8 mouse cellular contexts compared by ENCODE assay signal in the genomic region with DNA sequence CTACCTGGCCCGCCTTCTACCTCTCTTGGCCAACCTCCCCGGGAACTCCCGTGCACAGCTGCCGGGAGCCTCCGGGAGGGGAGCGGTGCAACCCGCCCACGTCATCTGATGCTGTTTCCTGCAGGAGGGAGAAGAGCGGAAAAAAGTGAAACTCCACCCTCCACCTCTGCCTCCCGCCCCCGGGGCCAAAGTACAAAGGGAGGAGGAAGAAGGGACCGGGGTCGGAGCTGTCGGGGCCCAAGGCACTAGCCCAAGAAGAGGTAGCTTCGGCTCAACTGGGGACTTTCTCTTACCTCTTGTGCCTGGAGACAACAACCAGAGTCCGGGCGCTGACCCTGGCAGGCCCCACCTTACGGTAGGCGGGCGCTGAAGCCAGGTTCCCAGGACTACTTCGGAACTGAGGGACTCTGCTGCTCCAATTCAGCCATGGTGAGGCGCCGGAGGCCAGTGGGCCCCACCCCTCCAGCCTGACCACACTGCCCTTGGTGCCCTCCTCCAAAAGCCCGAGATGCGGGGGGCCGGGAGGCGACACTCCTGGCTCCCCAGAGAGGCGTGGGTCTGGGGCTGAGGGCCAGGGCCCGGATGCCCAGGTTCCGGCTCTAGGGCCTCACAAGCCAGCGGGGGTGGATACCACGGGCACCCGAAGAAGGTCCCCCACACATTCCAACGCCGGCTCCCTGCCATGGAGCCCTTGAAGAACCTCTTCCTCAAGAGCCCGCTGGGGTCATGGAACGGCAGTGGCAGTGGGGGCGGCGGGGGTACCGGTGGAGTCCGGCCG. TPM values are rescaled to one million over a fixed set of nuclear protein-coding genes. Genes with fewer than 3 reads are reported as not detected.
DNase-seq lines count a peak whose midpoint lies in the region; ATAC-seq and TF ChIP-seq lines count a peak whose summit lies in the region.

No protein-coding gene starts in this region.

- H3K9ac ChIP-seq in limb, embryonic 14.5 days (ENCODE audit: low read depth, low read length, severe bottlenecking): peak overlapping the region; percentile 79
- H3K9ac ChIP-seq in midbrain, embryonic 16.5 days (ENCODE audit: low read depth, low read length): peak overlapping the region; percentile 62

- no peak for TF ChIP-seq CTCF in spleen, adult 2 months (IDR thresholded peaks at IDR 0.05; ENCODE audit: extremely low read depth, insufficient read depth, insufficient read length, insufficient replicate concordance)

- DNase-seq in B cell, adult 2 months: peak; percentile 73 to 76
- DNase-seq in brain, adult 2 months (ENCODE audit: low read depth, low spot score): peak; percentile 93
- DNase-seq in heart, adult 9 months (ENCODE audit: low spot score in 2 of 2): peak; percentile 92 to 94
- DNase-seq in kidney, adult 9 months: peak; percentile 97
- peak; percentile 89 for DNase-seq in limb, embryonic 14.5 days (ENCODE audit: low spot score)
- DNase-seq in spleen, adult 2 months (ENCODE audit: low read depth in 1 of 2, low spot score in 2 of 2): peak; percentile 76 to 90

- H3K27ac ChIP-seq in limb, embryonic 14.5 days (replicated peaks; ENCODE audit: low read depth, low read length): peak overlapping the region; percentile 91
- H3K27ac ChIP-seq in midbrain, embryonic 16.5 days (ENCODE audit: low read length): peak overlapping the region; percentile 79
- H3K27ac ChIP-seq in spleen, adult 2 months (ENCODE audit: insufficient read depth, low read length): peak overlapping the region; percentile 95

- TF ChIP-seq POLR2A in limb, embryonic 14.5 days (IDR thresholded peaks at IDR 0.05; ENCODE audit: borderline replicate concordance, extremely low read depth, insufficient read depth, insufficient read length): 0 out of 2 replicates have a peak, but pooled peaks have one; percentile 18
- peak; percentile 44; the same call in 1 of the 2 replicates for TF ChIP-seq POLR2A in spleen, adult 2 months (IDR thresholded peaks at IDR 0.05; ENCODE audit: low read depth, low read length)

- H3K9me3 ChIP-seq in limb, embryonic 14.5 days (ENCODE audit: control insufficient read depth, low read length): no peaks in the 10 kb centered on the region
- H3K9me3 ChIP-seq in midbrain, embryonic 16.5 days (replicated peaks; ENCODE audit: control insufficient read depth, low read length, poor library complexity, severe bottlenecking): no peaks in the 10 kb centered on the region

- H3K4me1 ChIP-seq in limb, embryonic 14.5 days (ENCODE audit: control insufficient read depth, insufficient read depth, low read length): peaks cover 26% of the 10 kb centered on the region
- peaks cover 36% of the 10 kb centered on the region for H3K4me1 ChIP-seq in midbrain, embryonic 16.5 days (ENCODE audit: control insufficient read depth, insufficient read depth, low read length)
- peaks cover 26% of the 10 kb centered on the region for H3K4me1 ChIP-seq in spleen, adult 2 months (ENCODE audit: control insufficient read depth, insufficient read depth, insufficient read length)

- no peaks in the 10 kb centered on the region for H3K27me3 ChIP-seq in limb, embryonic 14.5 days (ENCODE audit: control insufficient read depth, insufficient read depth, low read length)
- no peaks in the 10 kb centered on the region for H3K27me3 ChIP-seq in midbrain, embryonic 16.5 days (ENCODE audit: control insufficient read depth, insufficient read depth, low read depth, low read length)
- no peaks in the 10 kb centered on the region for H3K27me3 ChIP-seq in spleen, adult 2 months (ENCODE audit: control insufficient read depth, insufficient read depth, low read length)

- WGBS in limb, embryonic 14.5 days: 9% methylated on average over 39 of the region's 42 CpGs
- WGBS in midbrain, embryonic 16.5 days: 9% methylated on average over 42 of the region's 42 CpGs
- 2% methylated on average over 42 of the region's 42 CpGs for WGBS in spleen, adult 2 months

- peak overlapping the region; percentile 88 for H3K4me3 ChIP-seq in limb, embryonic 14.5 days (replicated peaks; ENCODE audit: low read length)
- H3K4me3 ChIP-seq in midbrain, embryonic 16.5 days (ENCODE audit: low read depth, low read length): peak overlapping the region; percentile 70
- H3K4me3 ChIP-seq in spleen, adult 2 months (ENCODE audit: extremely low read depth, insufficient read depth, insufficient read length): peak overlapping the region; percentile 90

- peak; percentile 65 for ATAC-seq in erythroblast, adult 5-6 weeks (replicated peaks; ENCODE audit: low FRiP score, poor library complexity, severe bottlenecking)
- ATAC-seq in limb, embryonic 14.5 days (ENCODE audit: low FRiP score, low read depth): peak; percentile 56
- ATAC-seq in midbrain, embryonic 16.5 days: peak; percentile 9; the same call in 1 of the 2 replicates

- H3K36me3 ChIP-seq in limb, embryonic 14.5 days (ENCODE audit: control insufficient read depth, insufficient read depth, low read length): peaks cover 59% of the 10 kb centered on the region
- H3K36me3 ChIP-seq in midbrain, embryonic 16.5 days (ENCODE audit: control insufficient read depth, insufficient read depth, low read length): peaks cover 16% of the 10 kb centered on the region
- peaks cover 33% of the 10 kb centered on the region for H3K36me3 ChIP-seq in spleen, adult 2 months (ENCODE audit: control insufficient read depth, insufficient read depth, low read length)

- H3K4me2 ChIP-seq in limb, embryonic 14.5 days (replicated peaks; ENCODE audit: low read depth, low read length, severe bottlenecking): peak overlapping the region; percentile 77
- H3K4me2 ChIP-seq in midbrain, embryonic 16.5 days (ENCODE audit: low read length): peak overlapping the region; percentile 98

RNA-seq across cellular contexts. Expression of gene Pcnx3, which starts 1.0 kb away (rescaled TPM):
- 10.7 and 16.3 TPM in 2 replicates for total RNA-seq in erythroblast, adult 5-6 weeks (2015; ENCODE audit: low replicate concordance)
- 14.8 and 20.3 TPM in 2 replicates for total RNA-seq in erythroblast, adult 5-6 weeks (2017; ENCODE audit: low replicate concordance)
- 101 and 160 TPM in 2 replicates for polyA plus RNA-seq in limb, embryonic 14.5 days (2012; rRNA removed)
- polyA plus RNA-seq in limb, embryonic 14.5 days (2014; fragmentation: Nextera tagmentation; extraction: Ambion mirVana): 31.8 and 32.3 TPM in 2 replicates
- polyA plus RNA-seq in midbrain, embryonic 16.5 days (2015; fragmentation: Nextera tagmentation; extraction: Ambion mirVana): 23.9 and 25.3 TPM in 2 replicates
- 195 and 236 TPM in 2 replicates for polyA plus RNA-seq in spleen, adult 2 months (2012; rRNA removed)

RNA-seq across cellular contexts. Expression of gene Map3k11, which starts 1.2 kb away (rescaled TPM):
- total RNA-seq in erythroblast, adult 5-6 weeks (2015; ENCODE audit: low replicate concordance): 5.0 and 7.3 TPM in 2 replicates
- 8.4 and 11.2 TPM in 2 replicates for total RNA-seq in erythroblast, adult 5-6 weeks (2017; ENCODE audit: low replicate concordance)
- 30.1 and 38.9 TPM in 2 replicates for polyA plus RNA-seq in limb, embryonic 14.5 days (2012; rRNA removed)
- polyA plus RNA-seq in limb, embryonic 14.5 days (2014; fragmentation: Nextera tagmentation; extraction: Ambion mirVana): 19.0 and 20.7 TPM in 2 replicates
- polyA plus RNA-seq in midbrain, embryonic 16.5 days (2015; fragmentation: Nextera tagmentation; extraction: Ambion mirVana): 9.5 and 12.9 TPM in 2 replicates
- 73.4 and 88.7 TPM in 2 replicates for polyA plus RNA-seq in spleen, adult 2 months (2012; rRNA removed)

RNA-seq across cellular contexts. Expression of gene Kcnk7, which starts 14.4 kb away (rescaled TPM):
- not detected in 2 replicates for total RNA-seq in erythroblast, adult 5-6 weeks (2015; ENCODE audit: low replicate concordance)
- not detected in 2 replicates for total RNA-seq in erythroblast, adult 5-6 weeks (2017; ENCODE audit: low replicate concordance)
- polyA plus RNA-seq in limb, embryonic 14.5 days (2012; rRNA removed): 0.41 and 0.63 TPM in 2 replicates
- polyA plus RNA-seq in limb, embryonic 14.5 days (2014; fragmentation: Nextera tagmentation; extraction: Ambion mirVana): 0.65 and 0.81 TPM in 2 replicates
- polyA plus RNA-seq in midbrain, embryonic 16.5 days (2015; fragmentation: Nextera tagmentation; extraction: Ambion mirVana): 0.15 TPM in 1 of 2 replicates, not detected in the other
- polyA plus RNA-seq in spleen, adult 2 months (2012; rRNA removed): 0.19 and 0.39 TPM in 2 replicates

RNA-seq across cellular contexts. Expression of gene Sipa1, which starts 26.2 kb away (rescaled TPM):
- total RNA-seq in erythroblast, adult 5-6 weeks (2015; ENCODE audit: low replicate concordance): 20.5 and 36.9 TPM in 2 replicates
- 27.4 and 90.3 TPM in 2 replicates for total RNA-seq in erythroblast, adult 5-6 weeks (2017; ENCODE audit: low replicate concordance)
- polyA plus RNA-seq in limb, embryonic 14.5 days (2012; rRNA removed): 62.5 and 86.0 TPM in 2 replicates
- polyA plus RNA-seq in limb, embryonic 14.5 days (2014; fragmentation: Nextera tagmentation; extraction: Ambion mirVana): 27.9 and 29.1 TPM in 2 replicates
- 17.5 and 17.7 TPM in 2 replicates for polyA plus RNA-seq in midbrain, embryonic 16.5 days (2015; fragmentation: Nextera tagmentation; extraction: Ambion mirVana)
- 417 and 497 TPM in 2 replicates for polyA plus RNA-seq in spleen, adult 2 months (2012; rRNA removed)

RNA-seq across cellular contexts. Expression of gene Ehbp1l1, which starts 36.4 kb away (rescaled TPM):
- 27.5 and 57.9 TPM in 2 replicates for total RNA-seq in erythroblast, adult 5-6 weeks (2015; ENCODE audit: low replicate concordance)
- 236 and 446 TPM in 2 replicates for total RNA-seq in erythroblast, adult 5-6 weeks (2017; ENCODE audit: low replicate concordance)
- 51.0 and 51.1 TPM in 2 replicates for polyA plus RNA-seq in limb, embryonic 14.5 days (2012; rRNA removed)
- polyA plus RNA-seq in limb, embryonic 14.5 days (2014; fragmentation: Nextera tagmentation; extraction: Ambion mirVana): 20.0 and 25.4 TPM in 2 replicates
- 31.3 and 38.6 TPM in 2 replicates for polyA plus RNA-seq in midbrain, embryonic 16.5 days (2015; fragmentation: Nextera tagmentation; extraction: Ambion mirVana)
- 94.6 and 101 TPM in 2 replicates for polyA plus RNA-seq in spleen, adult 2 months (2012; rRNA removed)

Comparison
In these comparisons a context has a peak if more than half of its experiments do, and no peak if none do; other contexts are left out.
1. Peak in every context shown above with its lines: DNase-seq, ATAC-seq, H3K4me3 ChIP-seq and H3K27ac ChIP-seq.
2. ATAC-seq: peak in every context shown above with its lines; median percentile 65 in erythroblast, adult 5-6 weeks; 56 in limb, embryonic 14.5 days; 9 in midbrain, embryonic 16.5 days.